In genomic region chr2:127444055-127444789, GRCm38 (mm10) we compare ENCODE assay signal across 7 mouse cellular contexts. TPM values are rescaled to one million over a fixed set of nuclear protein-coding genes. Genes with fewer than 3 reads are reported as not detected.
DNase-seq lines count a peak whose midpoint lies in the region; ATAC-seq lines count a peak whose summit lies in the region.

Gene Fahd2a, minus strand, starts transcription at chr2:127444565.

- no peaks in the 10 kb centered on the region for H3K27me3 ChIP-seq in embryonic facial prominence, embryonic 11.5 days (ENCODE audit: control insufficient read depth, insufficient read depth, low read length)
- H3K27me3 ChIP-seq in limb, embryonic 10.5 days (ENCODE audit: low read depth, poor library complexity, severe bottlenecking): peaks cover 7% of the 10 kb centered on the region; the same call in 1 of the 2 replicates
- peaks cover 4% of the 10 kb centered on the region; the same call in 1 of the 2 replicates for H3K27me3 ChIP-seq in midbrain, embryonic 13.5 days

- H3K4me1 ChIP-seq in embryonic facial prominence, embryonic 11.5 days (ENCODE audit: control insufficient read depth, insufficient read depth, low read length): no peaks in the 10 kb centered on the region
- peaks cover 14% of the 10 kb centered on the region for H3K4me1 ChIP-seq in limb, embryonic 10.5 days
- H3K4me1 ChIP-seq in midbrain, embryonic 13.5 days (replicated peaks): peaks cover 27% of the 10 kb centered on the region

- no peaks in the 10 kb centered on the region for H3K9me3 ChIP-seq in embryonic facial prominence, embryonic 11.5 days (replicated peaks; ENCODE audit: control insufficient read depth, low read length)
- H3K9me3 ChIP-seq in limb, embryonic 10.5 days (replicated peaks): no peaks in the 10 kb centered on the region
- no peaks in the 10 kb centered on the region for H3K9me3 ChIP-seq in midbrain, embryonic 13.5 days

- H3K9ac ChIP-seq in embryonic facial prominence, embryonic 11.5 days (replicated peaks; ENCODE audit: low read length): peak within 1 kb of the TSS; percentile 80
- H3K9ac ChIP-seq in midbrain, embryonic 13.5 days (replicated peaks): peak within 1 kb of the TSS; percentile 77

- 4% methylated on average over 37 of the region's 37 CpGs for WGBS in embryonic facial prominence, embryonic 11.5 days
- 5% methylated on average over 37 of the region's 37 CpGs for WGBS in limb, embryonic 10.5 days
- 4% methylated on average over 37 of the region's 37 CpGs for WGBS in midbrain, embryonic 13.5 days

- peak; percentile 96 for DNase-seq in adrenal gland, postnatal 14 days
- peak; percentile 93 for DNase-seq in embryonic facial prominence, embryonic 11.5 days (ENCODE audit: low spot score)
- peak; percentile 89 for DNase-seq in kidney, adult 11 months
- peak; percentile 91 for DNase-seq in limb, embryonic 10.5 days (ENCODE audit: low spot score)
- DNase-seq in spleen, adult 12 weeks (ENCODE audit: low spot score): peak; percentile 76

- peak; percentile 78; the same call in 1 of the 2 replicates for ATAC-seq in embryonic facial prominence, embryonic 11.5 days (replicated peaks; ENCODE audit: insufficient number of reproducible peaks, low FRiP score, low TSS enrichment, low read depth)
- peak; percentile 98 for ATAC-seq in granulocyte monocyte progenitor cell, adult 5-6 weeks (replicated peaks; ENCODE audit: poor library complexity, severe bottlenecking)
- peak; percentile 91 for ATAC-seq in midbrain, embryonic 13.5 days

- H3K4me3 ChIP-seq in embryonic facial prominence, embryonic 11.5 days (ENCODE audit: low read depth, low read length): peak within 1 kb of the TSS; percentile 69
- peak within 1 kb of the TSS; percentile 75 for H3K4me3 ChIP-seq in limb, embryonic 10.5 days
- peak within 1 kb of the TSS; percentile 61 for H3K4me3 ChIP-seq in midbrain, embryonic 13.5 days (replicated peaks)

- peak within 1 kb of the TSS; percentile 56 for H3K4me2 ChIP-seq in embryonic facial prominence, embryonic 11.5 days (ENCODE audit: low read depth, low read length)
- peak within 1 kb of the TSS; percentile 63 for H3K4me2 ChIP-seq in midbrain, embryonic 13.5 days (replicated peaks)

- no peaks in the 10 kb centered on the region for H3K36me3 ChIP-seq in embryonic facial prominence, embryonic 11.5 days (replicated peaks; ENCODE audit: control insufficient read depth, insufficient read depth, low read depth, low read length)
- 0 out of 2 replicates have a peak, but pooled peaks cover 10% of the 10 kb centered on the region for H3K36me3 ChIP-seq in limb, embryonic 10.5 days
- H3K36me3 ChIP-seq in midbrain, embryonic 13.5 days: peaks cover 10% of the 10 kb centered on the region

- no peak within 1 kb of the TSS for H3K27ac ChIP-seq in embryonic facial prominence, embryonic 11.5 days (replicated peaks; ENCODE audit: low read depth, low read length)
- peak within 1 kb of the TSS; percentile 73 for H3K27ac ChIP-seq in limb, embryonic 10.5 days
- H3K27ac ChIP-seq in midbrain, embryonic 13.5 days: no peak within 1 kb of the TSS

RNA-seq across cellular contexts. Expression of gene Fahd2a, which starts in this region (rescaled TPM):
- 48.1 and 48.5 TPM in 2 replicates for total RNA-seq in adrenal gland, postnatal 14 days (2021)
- 24.0 and 24.8 TPM in 2 replicates for polyA plus RNA-seq in embryonic facial prominence, embryonic 11.5 days (2014; fragmentation: Nextera tagmentation; extraction: Ambion mirVana)
- total RNA-seq in granulocyte monocyte progenitor cell, adult 5-6 weeks (2014; fragmentation: Nextera tagmentation): 6.0 and 26.2 TPM in 2 replicates
- total RNA-seq in granulocyte monocyte progenitor cell, adult 5-6 weeks (2017): 6.6 and 11.9 TPM in 2 replicates
- polyA plus RNA-seq in limb, embryonic 10.5 days (2016; fragmentation: Nextera tagmentation; extraction: Ambion mirVana): 15.6 and 21.1 TPM in 2 replicates
- 36.1 and 37.6 TPM in 2 replicates for polyA plus RNA-seq in midbrain, embryonic 13.5 days (2015; fragmentation: Nextera tagmentation; extraction: Ambion mirVana)
